Mouse (Mus musculus) olfactory bulb, adult 2 months (tissue): ENCODE data around the gene Adamts12.

ENCODE experiments used
- CTCF ChIP-seq: fragments of 200-500 bp; IDR thresholded peaks from 2 replicates; pipeline ENCODE4 v1.5.1; 2012; ENCODE audit warnings: low read depth, mild to moderate bottlenecking, low read length, moderate library complexity; ENCODE audit not compliant: insufficient read depth
- POLR2A ChIP-seq: fragments of 200-500 bp; IDR thresholded peaks from 2 replicates; pipeline ENCODE4 v1.6.1; 2012; ENCODE audit warnings: mild to moderate bottlenecking, low read depth, low read length, moderate library complexity; ENCODE audit not compliant: insufficient read depth

- TF ChIP-seq CTCF (no peak), POLR2A (no peak)
Observed at GRCm38 (mm10) chr15:11054440-11055080, 10.0 kb upstream of the Adamts12 start.
